Mouse (Mus musculus) spleen, embryonic (tissue): ENCODE measurements around the gene Zfp518a.

Experiments
- CTCF ChIA-PET: fragments of 350-600 bp; sonication (Branson Sonifier 250); formaldehyde crosslinking; loops from one replicate; lab custom pipeline; 2022; lab: Charles Lee

Gene Zfp518a

GRCm38 (mm10) chr19:40964936-40965850 is 70.7 kb downstream of the Zfp518a start:
- CTCF ChIA-PET: interaction anchor here (0.6 to 1.6 kb wide), 4 partner anchors 12 to 304 kb away, joined by 3 to 7 read pairs (median 4); no protein-coding TSS in a partner anchor
